Mouse (Mus musculus) right cerebral cortex, postnatal 4 days (tissue): Measurements from ENCODE around the gene B230217C12Rik.

Source experiments
- DNase-seq: peaks from one replicate; pipeline ENCODE4 v3.0.0-alpha.2; 2022

B230217C12Rik gene

DNA sequence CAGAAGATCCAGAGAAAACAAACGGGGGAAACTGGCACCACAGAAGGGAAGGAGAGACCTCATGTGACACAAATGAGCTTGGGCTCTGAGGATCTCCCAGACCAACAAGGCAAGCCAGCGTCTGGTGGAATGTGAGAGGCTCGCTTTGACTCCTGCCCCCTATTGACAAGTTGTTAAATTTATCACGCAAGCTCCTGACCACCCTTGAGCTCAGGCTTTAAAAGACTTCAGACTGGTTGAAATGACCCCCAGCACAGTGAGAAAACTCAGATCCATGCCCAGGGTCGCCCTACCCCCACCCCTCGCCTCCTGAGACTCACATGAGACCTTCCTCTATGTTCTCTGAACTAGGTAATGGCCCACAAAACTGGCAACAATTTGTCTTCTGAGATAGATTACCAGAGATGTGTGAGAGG, at the start of gene B230217C12Rik:
TSS of gene B230217C12Rik (plus strand) at position 242 of the 416 bp plus-strand sequence.
- DNase-seq = no peak

DNA sequence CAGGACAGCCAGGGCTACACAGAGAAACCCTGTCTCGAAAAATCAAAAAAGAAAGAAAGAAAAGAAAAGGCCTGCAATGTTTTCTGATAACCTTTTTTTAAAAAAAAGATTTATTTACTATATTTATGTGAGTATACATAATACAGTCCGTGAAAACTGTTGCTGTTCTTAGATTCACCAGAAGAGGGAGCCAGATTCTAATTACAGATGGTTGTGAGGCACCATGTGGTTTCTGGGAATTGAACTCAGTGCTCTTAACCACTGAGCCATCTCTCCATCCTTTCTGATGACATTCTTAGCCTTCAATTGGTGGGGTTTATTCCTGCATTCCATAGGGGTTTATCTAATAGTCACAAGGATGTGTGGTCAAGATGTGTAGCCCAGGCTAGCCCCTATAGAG, 47.4 kb upstream of the B230217C12Rik start:
- no peak for DNase-seq

DNA sequence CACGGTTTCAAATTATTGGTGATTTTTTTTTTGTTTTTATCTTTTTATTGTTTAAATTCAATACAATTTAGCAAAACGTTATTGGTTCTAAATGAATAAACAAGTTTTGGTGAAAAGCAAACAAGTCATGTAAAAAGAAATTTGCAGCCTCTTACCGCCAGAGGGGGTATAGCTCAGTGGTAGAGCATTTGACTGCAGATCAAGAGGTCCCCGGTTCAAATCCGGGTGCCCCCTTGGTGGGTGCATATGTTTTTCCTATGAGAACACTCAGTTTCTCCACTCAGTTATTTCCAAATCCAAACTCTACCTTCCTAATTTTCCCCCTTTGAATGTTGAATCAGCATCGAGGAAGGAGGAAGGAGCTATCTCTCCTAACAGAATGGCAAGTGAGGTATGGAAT, 43.7 kb upstream of the B230217C12Rik start:
- peak; percentile 76 for DNase-seq

DNA sequence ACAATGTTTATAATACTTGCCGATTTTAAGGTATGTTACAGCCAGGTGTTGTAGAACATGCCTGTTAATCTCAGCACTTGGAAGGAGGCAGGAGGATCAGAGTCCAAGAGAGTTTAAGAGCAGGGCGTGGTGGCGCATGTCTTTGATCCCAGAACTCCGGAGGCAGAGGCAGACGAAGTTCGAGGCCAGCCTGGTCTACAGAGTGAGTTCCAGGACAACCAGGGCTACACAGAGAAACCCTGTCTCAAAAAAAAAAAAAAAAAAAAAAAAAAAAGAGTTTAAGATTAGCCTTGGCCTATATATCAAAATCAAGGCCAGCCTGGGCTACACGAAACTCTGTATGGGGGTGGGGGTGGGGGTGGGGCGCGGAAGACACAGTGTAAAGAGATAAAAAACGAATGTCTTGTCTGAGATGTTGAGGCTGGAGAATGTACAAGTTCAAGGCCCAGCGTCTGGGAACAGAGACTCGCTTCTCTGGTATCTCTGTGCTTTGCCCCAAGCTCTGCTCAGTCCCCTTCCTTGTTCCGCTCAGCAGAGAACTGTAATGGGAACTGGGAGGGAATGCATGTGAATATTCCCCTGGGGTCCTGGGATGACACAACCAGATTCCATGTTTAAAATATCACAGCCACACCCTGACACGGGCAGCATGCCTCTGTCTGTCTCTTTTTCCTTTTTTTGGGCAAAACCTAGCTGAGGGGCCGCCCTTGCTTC, 43.1 kb upstream of the B230217C12Rik start:
- no peak for DNase-seq

DNA sequence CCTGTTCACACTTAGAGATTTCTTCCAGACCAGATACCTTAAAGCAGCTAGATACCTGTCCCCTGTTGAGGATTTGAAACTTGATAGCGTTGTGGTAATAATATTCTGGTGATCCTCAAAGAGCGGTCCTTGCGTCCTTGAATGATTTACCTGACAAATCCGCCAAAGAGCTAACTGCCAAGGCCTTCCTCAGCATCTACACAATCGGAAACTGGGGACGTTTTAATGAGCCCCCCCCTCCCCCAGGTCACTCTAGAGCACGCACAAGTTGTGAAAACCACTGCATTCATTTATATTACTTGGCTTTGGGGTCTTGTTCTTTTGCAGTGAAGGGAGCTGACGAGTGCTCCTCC, 42.5 kb upstream of the B230217C12Rik start:
- DNase-seq = no peak

DNA sequence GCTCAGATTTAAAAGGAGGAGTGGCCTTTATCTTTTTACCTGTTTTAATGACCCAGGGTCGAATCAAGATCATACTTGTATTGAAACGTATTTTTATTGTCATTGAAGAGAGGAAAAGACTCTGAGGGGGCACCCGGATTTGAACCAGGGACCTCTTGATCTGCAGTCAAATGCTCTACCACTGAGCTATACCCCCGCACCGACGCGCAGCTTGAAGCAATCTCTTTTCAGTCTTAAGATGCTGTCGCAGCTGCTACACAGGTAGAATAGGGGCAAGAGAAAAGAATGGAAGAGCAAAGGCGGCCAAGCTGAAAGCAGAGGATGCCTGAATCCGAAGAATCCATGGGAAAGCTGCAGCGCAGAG, 41.8 kb upstream of the B230217C12Rik start, which contains the start of gene Lasp1:
TSS of gene Lasp1 (plus strand) at position 219 of the 364 bp plus-strand sequence.
- DNase-seq = peak; percentile 91

DNA sequence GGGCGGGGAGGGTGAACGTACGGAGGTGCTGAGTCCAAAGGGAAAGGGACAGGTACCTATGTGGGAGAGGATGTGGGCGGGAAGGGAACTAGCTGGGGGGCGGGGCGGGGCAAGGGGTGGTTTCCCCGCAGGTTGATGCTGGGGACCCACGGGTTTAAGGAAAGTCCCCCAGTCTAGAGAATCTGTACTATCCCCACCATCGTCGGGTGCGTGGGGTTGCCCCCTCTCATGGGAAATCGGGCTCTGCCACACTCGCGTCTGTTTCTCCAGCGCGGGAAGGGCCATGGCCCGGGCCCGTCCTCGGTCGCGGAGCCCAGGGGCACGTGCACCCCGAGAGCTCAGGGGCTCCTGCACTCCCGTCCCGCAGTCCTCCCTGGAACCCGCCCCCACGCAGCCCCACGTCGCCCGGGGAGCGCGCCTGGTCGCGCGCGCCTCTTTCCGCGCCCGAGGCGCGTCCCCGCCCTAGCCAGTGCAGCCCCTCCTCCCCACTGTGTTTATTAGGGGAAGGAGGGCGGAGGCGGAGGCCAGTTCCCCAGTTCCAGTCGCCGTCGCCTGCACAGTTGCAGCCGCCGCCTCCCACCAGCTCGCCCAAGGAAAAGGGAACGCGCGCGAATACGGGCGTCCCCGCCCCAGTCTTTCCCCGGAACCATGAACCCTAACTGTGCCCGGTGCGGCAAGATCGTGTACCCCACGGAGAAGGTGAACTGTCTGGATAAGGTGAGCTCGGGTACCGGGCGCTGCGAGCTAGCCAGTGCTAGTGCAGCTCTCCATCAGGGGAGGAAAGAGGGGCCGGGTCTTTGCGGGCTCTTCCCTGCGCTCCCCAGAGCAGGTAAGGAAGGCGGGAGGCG, 41.2 kb upstream of the B230217C12Rik start:
- DNase-seq = peak; percentile 89

DNA sequence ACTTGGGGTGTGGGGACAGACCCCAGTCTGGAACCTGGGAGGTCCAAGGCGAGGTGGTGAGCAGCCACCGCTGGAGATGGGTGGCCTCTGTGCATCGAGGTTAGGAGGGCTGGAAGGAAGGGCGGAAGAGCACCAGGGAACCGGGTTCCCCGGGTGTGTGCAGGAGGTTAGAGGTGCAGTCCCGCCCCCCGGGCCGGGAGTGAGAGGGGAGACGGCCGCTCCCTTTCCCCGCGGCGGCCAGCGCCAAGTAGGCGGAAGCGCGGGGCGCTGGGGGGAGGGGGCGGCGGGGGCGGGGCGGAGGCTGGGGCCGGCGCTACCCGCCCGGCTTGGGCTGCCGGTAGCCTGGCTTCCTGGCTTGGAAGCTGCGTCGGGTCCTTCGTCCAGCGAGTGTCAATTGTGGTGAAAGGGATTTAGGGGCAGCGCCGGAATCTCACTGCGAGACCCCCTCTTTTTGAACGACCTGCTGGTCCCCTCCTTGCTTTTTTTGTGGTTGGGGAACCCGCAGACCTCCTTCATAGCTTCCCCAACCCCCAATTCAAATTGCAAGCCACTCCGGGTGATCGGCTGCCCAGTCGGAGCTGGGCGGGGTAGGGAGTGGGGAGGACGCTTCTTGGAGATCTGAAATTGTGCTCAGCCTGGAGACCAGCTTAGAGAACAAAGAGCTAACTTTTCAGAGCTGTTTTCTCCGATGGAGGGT, 40.4 kb upstream of the B230217C12Rik start:
- peak; percentile 64 for DNase-seq

DNA sequence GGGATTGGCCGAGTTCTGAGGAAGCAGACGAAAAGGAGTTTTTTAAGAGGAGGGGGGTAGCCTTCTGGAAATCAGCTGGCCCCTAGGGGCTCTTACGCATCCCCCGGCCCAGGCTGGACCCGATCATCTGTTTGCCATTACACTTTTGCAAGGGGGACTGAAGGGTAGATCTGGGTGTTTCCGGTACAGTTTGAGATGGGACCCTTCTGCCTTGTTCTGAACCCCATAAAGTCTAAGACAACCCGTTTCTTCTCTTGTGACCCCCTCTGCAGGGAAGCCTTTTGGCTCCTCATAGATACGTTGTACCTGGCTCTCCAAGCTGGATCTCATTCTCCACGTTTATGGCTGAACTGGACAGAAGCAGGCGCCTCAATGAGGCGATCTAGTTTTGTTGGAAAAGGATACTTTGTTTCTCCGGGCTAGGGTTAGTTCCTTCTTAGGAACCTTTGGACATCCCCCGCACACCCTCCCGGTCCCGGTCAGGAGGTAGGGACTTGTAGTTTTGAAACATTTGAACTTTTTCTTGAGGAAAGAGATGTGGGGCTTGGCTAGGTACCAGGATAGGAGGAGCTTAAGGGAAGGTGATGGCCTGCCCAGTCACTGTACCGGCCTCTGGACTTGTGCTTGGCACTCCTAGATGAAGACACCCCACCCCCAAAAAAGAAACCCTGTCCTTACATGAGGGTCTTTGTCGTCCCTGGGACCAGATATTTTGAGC, 39.7 kb upstream of the B230217C12Rik start:
- no peak for DNase-seq

DNA sequence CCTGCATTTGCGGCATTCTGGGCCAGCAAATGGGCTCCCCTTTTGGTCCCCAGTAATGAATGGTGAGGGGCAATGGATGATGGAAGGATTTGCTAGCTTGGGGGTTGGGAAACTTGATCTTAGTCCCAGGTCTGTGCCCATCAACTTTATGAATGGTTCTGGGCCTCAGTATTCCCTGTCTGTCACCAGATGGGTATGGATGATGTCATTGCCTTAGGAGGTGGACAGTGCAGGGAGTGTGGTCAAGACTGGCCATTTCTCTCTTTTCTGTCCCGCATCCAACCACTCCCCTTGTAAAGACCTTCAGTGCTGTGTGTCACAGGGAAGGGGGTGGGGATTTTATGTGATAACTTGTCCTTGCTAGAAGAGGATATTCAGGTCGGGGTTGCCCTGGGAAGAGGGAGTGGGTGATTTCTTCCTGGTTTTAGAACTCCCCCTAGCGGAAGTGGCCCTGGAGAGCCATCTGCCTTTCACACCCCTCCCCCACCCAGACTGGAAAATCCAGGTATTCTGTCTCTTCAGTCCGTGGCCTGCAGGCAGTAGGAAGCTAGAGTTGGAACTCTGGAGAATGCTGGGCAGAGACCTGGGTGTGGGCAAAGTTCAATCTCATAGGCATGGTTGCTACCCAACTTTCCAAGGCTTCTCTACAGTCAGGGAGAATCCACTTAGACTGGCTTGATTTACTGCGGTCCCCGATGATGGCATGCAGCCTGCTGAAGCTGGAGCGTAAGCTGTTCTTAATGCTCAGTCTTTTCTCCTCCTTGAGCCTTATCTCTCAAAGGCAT, 39.0 kb upstream of the B230217C12Rik start:
- no peak for DNase-seq

DNA sequence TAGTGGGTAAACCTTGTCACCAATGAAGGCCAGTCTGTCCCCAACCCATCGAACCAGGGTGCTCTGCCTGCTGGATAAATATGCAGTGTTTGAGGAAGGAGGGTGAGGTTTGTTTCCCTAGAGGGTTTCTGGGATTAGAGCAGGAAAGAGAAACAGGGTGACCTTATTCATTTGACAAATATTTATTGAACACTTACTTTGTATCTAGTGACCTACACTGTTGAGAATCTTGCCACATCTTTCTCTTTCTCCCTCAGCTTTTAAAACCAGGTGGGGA, 38.4 kb upstream of the B230217C12Rik start:
- DNase-seq = no peak

DNA sequence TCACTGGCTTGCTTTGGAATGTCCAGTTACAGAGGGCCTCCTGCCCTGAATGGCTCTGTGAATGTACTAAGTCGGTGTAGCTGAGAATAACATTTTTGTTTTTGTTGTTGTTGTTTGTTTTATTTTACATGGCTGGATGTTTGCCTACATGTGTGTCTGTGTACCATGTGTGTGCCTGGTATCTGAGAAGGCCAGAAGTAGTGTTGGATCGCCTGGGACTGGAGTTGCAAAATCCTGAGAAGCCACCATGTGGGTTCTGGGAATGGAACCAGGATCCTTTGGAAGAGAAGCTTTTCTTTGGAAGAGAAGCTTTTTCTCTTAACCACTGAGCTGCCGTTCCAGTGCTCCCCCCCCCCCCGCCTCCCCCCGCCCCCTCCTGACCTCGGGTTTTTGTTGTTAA, 38.1 kb upstream of the B230217C12Rik start:
- no peak for DNase-seq

DNA sequence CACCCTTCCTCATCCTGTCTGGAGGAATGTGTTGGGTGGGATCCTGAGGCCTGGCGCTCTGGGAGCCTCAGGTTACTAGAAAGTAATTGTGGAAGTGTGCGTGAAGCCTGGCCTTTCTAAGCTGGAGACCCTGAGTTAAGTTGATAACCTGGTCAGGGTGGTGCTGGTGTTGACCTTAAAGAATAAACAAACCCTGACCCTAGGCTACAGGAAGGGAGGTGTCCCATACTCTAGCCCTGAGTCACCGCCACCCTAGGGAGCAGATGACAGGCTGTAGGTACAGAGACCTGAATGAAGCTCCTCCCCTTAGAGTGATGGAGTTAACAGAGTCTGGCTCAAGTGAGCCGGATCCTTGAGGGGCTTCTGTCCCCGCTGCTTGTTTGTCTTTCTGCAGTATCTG, 36.7 kb upstream of the B230217C12Rik start:
- no peak for DNase-seq

DNA sequence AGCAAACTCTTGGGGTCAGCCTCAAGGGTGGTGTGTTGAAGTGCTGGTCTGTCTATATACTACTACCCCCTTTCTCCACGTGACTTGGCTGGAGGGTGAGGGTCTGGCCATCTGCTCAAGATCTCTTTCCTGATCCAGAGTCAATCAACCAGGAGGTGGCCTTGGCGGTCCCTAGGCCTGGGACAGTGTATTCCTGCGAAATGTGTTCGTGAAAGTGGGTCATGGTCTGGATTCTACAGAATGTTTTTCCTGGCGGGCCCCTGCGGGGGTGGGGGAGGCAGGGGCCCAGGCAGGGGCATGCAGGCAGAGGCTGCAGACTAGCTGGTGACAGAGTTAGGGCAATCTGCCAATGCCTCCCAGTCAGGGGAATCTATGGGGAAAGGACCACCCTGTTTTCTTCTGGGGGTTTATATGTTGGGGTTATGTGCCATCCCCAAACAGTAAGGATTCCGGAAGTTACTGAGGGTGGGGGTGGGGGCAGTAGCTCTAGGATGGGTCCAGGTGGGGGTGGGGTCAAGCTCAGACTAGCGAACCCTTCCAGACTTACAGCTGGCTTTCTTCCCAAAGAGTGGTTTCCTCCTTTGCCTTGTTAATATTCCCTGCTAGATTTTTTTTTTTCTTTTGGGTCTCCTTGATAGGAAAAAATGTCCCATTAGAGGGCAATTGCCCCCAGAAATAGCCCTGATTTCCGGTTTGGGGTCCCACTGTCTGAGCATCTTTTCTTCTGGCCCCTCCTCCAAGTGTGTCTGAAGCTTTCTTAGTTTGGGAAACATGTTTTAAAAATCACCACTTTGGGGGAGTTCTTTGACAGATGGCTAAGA, 35.5 kb upstream of the B230217C12Rik start:
- DNase-seq = no peak

DNA sequence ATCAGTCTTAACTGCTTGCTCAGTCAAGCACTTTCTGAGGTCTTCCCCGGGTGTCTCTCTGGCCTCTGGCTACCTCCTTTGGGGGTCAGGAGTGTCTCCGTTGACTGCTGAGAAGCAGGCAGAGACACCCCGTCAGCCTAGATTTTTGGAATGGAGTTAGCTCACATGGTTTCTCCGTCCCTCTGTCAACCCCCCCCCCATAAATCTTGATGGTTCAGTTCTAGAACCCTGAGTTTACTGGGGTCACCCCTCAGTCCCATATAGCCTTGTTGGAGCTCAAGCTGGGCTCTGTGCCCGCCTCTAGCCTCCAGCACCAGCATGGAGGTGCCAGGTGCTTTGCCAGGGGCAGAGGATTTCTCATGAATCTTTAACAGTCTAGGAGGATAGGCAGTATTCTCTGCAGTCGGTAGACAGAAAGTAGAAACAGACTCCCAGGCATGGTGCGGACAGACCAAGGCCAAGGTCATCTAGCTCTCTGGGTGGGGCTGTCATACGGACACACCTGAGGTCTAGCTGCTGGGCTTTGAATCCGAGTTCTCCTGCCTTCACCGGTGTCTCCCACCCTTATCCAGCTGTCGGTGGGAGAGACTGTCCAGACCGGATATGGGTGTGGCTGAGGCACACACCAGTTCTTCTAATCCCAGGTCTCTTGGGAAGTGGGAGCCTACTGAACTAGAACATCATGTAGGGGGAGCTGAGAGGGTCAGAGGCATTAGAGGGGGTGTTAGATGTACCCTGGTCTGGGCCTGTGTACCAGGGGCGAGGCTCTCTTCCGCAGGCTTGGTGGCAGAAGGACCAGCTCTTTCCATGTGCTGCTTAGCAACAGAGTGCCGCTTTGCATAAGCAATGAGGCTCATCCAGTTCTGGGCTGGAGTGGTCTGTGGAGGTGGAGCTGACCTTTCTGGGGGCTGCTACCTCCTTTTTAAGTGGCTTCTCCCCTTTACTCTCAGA, 34.6 kb upstream of the B230217C12Rik start:
- DNase-seq = no peak

DNA sequence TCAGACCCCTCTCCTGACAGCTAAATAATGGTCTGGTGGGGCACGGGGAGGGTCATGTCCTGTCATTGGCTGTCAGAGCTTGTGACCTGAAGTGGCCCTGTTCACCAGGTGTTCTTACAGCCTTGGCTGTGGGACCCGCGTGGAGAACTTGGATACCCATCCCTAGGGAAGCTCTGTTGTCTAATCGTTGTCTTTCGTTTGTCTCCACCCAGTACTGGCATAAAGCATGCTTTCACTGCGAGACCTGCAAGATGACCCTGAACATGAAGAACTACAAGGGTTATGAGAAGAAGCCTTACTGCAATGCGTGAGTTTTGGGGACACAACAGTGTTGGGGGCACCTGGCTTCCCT, 34.0 kb upstream of the B230217C12Rik start:
- DNase-seq = no peak

DNA sequence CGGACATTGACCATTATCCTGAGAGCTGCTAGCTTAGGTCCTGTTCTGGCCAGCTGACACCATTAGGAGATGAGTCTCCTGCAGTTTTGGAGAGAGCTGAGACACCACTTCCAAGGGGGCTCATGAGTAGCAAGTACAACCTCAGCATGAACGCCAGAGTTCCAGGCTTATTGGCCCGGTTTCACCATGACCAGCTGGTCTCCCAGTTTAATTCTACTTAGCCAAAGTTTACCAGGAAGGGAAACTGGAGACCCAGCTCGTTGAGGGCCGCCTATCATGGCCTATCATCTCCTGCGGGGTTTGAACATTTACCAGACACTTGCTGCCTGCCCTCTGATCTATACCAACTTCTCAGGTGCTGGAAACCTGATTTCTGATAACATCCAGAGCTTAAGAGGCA, 33.0 kb upstream of the B230217C12Rik start:
- no peak for DNase-seq

DNA sequence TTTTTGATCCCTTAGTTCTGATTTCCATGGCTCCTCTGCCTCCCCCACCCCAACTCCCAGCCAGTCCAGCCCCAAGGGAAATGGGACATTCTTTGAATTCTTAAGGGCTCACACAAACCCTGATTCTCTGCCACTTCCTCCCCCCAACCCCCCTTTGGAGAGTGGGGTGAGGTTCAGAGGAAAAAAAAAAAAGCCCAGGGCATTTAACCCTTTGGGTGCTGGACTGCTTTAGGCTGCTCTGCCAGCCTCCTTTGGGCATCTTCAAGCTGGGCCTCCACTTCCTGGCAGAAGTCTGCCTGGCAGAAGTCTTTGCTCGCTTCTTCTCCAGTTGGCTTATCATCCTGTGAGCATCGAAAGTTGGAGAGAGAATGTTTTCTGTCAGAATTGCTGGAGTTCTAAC, 32.5 kb upstream of the B230217C12Rik start:
- no peak for DNase-seq

DNA sequence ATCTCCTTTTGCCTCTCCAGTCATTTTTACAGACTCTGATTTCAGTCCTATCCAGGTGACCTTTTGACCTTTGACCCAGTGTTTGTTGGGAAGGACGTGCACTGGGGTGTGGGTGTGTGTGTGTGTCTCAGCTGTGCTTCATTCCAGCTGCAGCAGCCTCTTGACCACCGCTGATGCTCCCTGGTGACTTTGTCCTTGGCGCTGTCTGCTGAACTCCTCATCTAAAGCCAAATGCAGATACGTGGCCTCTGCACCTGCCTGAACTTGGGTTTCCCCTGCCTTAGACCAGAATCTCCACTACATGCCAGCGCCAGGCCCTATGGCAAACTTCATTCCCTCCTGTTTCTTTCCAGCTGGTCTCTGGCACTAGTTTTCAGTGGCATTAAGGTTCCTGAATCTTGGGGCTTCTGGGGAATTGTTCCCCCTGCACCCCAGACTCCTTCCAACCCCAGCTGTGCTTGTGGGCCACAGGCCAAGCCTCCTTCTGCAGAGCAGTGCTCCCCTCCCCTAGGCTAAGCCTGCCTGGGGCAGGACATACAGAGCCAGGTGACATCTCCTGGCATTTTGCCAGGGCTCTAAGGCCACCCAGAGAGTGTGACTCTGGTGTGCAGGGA, 31.9 kb upstream of the B230217C12Rik start:
- DNase-seq = no peak
